Comparison of ENCODE assay signal across 15 mouse cellular contexts in the genomic region with DNA sequence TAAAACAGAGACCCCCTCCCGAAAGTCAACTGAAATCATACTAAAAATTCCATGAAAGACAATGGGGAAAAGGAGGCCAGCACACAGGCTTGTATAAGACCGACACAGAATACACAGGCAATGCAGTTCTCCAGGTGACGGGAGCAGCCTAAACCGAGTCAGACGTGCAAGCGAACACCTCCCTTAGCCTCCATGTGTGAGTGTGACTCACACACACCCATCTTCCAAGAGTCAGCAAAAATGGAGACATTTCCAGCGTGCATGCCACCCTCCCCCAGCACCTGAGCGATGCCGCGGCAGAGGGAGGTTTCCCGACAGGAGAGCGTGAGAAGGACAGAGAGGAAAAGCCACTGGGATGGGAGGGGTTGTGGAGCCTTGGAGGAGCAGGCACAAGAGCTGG.
"Had no signal": no experiment of that assay in that cellular context is flagged by ENCODE, and none has a peak within 500 bp of the region (broad histone marks: within the 10 kb centered on the region; RNA-seq: fewer than 3 reads in every experiment).

No protein-coding gene starts in this region.

- H3K9ac ChIP-seq: limb, embryonic 13.5 days; liver, embryonic 14.5 days; neural tube, embryonic 13.5 days; stomach, embryonic 15.5 days had no signal

- H3K36me3 ChIP-seq: limb, embryonic 13.5 days; neural tube, embryonic 13.5 days; stomach, embryonic 15.5 days had no signal

- H3K9me3 ChIP-seq: limb, embryonic 13.5 days; neural tube, embryonic 13.5 days; stomach, embryonic 15.5 days had no signal

- H3K4me3 ChIP-seq: limb, embryonic 13.5 days; neural tube, embryonic 13.5 days; stomach, embryonic 15.5 days had no signal

- DNase-seq: kidney, adult 11 months; kidney, adult 9 months; kidney, postnatal 36 days; layer of hippocampus, adult 9-11 months; layer of hippocampus, postnatal 36 days; lung, adult 18-20 months; retina, postnatal 1 day; right cerebral cortex, postnatal 4 days; thymus, adult 2 months; thymus, postnatal 25 days had no signal

- H3K4me1 ChIP-seq: stomach, embryonic 15.5 days had no signal

- H3K27ac ChIP-seq: kidney, postnatal 0 days; limb, embryonic 13.5 days; liver, embryonic 14.5 days; neural tube, embryonic 13.5 days; stomach, embryonic 15.5 days had no signal

- H3K4me2 ChIP-seq: limb, embryonic 13.5 days; neural tube, embryonic 13.5 days; stomach, embryonic 15.5 days had no signal

- H3K27me3 ChIP-seq: limb, embryonic 13.5 days; neural tube, embryonic 13.5 days; stomach, embryonic 15.5 days had no signal
